Mouse (Mus musculus) lung, postnatal 0 days (tissue): ENCODE results near the gene Pitpnc1. TPM values are rescaled to one million over a fixed set of nuclear protein-coding genes. Genes with fewer than 3 reads are reported as not detected.

Experiments used
- ATAC-seq: fragments of 200-750 bp; cut with Nextera tagmentation; 2 replicates; pipeline ENCODE4 v1.8.0; 2017; ENCODE audit warnings: moderate library complexity
- DNase-seq: peaks from one replicate; pipeline ENCODE4 v3.0.0-alpha.2; 2016; ENCODE audit warnings: low spot score
- H3K27ac ChIP-seq: fragments of 300-500 bp; sonication (generic); 2 replicates; pipeline ENCODE4 v1.5.1; 2014; ENCODE audit warnings: antibody characterized with exemption, mild to moderate bottlenecking, low read length, mixed read lengths
- H3K27me3 ChIP-seq: fragments of 300-500 bp; sonication (generic); replicated peaks from 2 replicates; pipeline ENCODE4 v1.6.1; 2014; ENCODE audit warnings: low read length, mixed read lengths; ENCODE audit not compliant: insufficient read depth
- H3K36me3 ChIP-seq: fragments of 300-500 bp; sonication (generic); 2 replicates; pipeline ENCODE4 v1.6.1; 2014; ENCODE audit warnings: low read length, mixed read lengths; ENCODE audit not compliant: insufficient read depth
- H3K4me1 ChIP-seq: fragments of 300-500 bp; sonication (generic); 2 replicates; pipeline ENCODE4 v1.6.1; 2014; ENCODE audit warnings: antibody characterized with exemption, low read depth, low read length, mixed read lengths; ENCODE audit not compliant: insufficient read depth
- H3K4me2 ChIP-seq: fragments of 300-500 bp; sonication (generic); replicated peaks from 2 replicates; pipeline ENCODE4 v1.6.1; 2014; ENCODE audit warnings: low read depth, mild to moderate bottlenecking, low read length, moderate library complexity, mixed read lengths
- H3K4me3 ChIP-seq: fragments of 300-500 bp; sonication (generic); 2 replicates; pipeline ENCODE4 v1.5.1; 2014; ENCODE audit warnings: low read depth, low read length
- H3K9ac ChIP-seq: fragments of 300-500 bp; sonication (generic); replicated peaks from 2 replicates; pipeline ENCODE4 v1.6.1; 2014; ENCODE audit warnings: low read depth, mild to moderate bottlenecking
- H3K9me3 ChIP-seq: fragments of 300-500 bp; sonication (generic); 2 replicates; pipeline ENCODE4 v1.6.1; 2016; ENCODE audit warnings: low read length, mixed read lengths
- CTCF ChIP-seq: IDR thresholded peaks from 2 replicates; pipeline ENCODE4 v1.5.1; 2016; ENCODE audit warnings: antibody characterized with exemption, mild to moderate bottlenecking
- EP300 ChIP-seq: IDR thresholded peaks from 2 replicates; pipeline ENCODE4 v1.6.1; 2016; ENCODE audit warnings: antibody characterized with exemption, mild to moderate bottlenecking, control low read depth
- WGBS: fragments of 180-500 bp; shearing (Covaris S2); extraction: QIAGEN DNeasy Blood & Tissue Kit; methylation state at CpG from one replicate; pipeline ENCODE4 v1.1.7; 2014; 5-methylcytosine and 5-hydroxymethylcytosine counted together
- polyA plus RNA-seq: library from polyadenylated mRNA; unstranded; fragments of >200 nt; fragmentation: Nextera tagmentation; extraction: Ambion mirVana; gene quantifications from 2 replicates; pipeline ENCODE4 v1.2.1, GENCODE M21; 2015

Gene Pitpnc1
- polyA plus RNA-seq, 1 experiment from 2014 or later, result 16.3 TPM

DNA sequence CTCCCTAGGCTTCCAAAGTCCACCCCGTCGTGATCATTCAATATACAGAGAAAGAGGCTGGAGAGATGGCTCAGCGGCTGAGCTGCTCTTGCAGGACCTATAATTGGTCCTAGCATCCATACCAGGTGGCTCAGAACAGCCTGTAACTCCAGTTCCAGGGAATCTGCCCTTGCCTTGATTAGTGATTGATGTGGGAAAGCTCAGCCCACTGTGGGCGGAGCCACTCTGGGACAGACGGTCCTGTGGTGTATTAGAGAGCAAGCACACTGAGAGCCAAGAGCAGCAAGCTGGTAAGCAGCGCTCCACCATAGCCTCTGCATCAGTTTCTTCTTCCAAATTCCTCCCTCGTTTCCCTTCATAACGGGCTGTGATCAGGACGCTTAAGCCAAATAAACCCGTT, 150.6 kb downstream of the Pitpnc1 start:
- no peak for TF ChIP-seq EP300
- no peak for TF ChIP-seq CTCF
- H3K9me3 ChIP-seq, result no peaks in the 10 kb centered on the region
- no peak for ATAC-seq

DNA sequence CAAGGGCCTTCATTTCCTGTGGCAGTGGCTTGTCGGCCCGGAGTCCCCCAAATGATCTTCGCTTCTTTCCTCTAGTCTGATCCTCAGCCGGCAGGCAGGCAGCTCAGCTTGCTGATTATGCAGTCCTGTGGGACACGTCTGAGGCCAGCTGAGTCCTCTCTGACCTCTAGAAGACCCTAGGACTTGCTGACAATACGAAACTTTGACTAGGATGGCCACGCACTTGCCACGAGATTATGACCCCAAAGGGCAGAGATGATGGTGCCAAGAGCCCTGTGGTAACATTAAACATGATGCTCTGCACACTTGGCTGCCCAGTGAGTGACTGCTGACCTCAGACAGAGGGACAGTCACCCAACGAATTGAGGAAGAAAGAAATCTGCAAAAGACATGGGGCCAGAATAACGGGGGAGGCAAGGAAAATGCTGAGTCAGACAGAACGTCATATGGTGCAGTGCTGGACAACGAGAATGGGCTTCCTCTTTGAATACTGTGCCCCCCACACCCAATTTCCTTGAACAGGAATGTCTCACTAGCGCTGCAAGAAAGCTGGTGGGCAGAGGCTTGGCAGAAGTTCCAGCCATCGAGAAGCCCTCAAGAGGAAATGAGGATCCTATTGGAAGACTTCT, 152.7 kb downstream of the Pitpnc1 start:
- ATAC-seq (peak; percentile 30), DNase-seq (peak; percentile 38)
- Histone ChIP-seq H3K4me3 (no peak overlapping the region), H3K9me3 (no peaks in the 10 kb centered on the region), H3K27me3 (no peaks in the 10 kb centered on the region), H3K4me2 (no peak overlapping the region), H3K9ac (no peak overlapping the region), H3K27ac (no peak overlapping the region), H3K4me1 (no peaks in the 10 kb centered on the region), H3K36me3 (no peaks in the 10 kb centered on the region)
- 49% methylated on average over 14 of the region's 14 CpGs for WGBS
- TF ChIP-seq CTCF (no peak), EP300 (no peak)

More for the DNA sequence above, 150.6 kb downstream of the Pitpnc1 start:
- H3K4me1 ChIP-seq, result no peaks in the 10 kb centered on the region
- H3K4me3 ChIP-seq, result no peak overlapping the region
- DNase-seq, result no peak
- 60% methylated on average over 10 of the region's 10 CpGs for WGBS
- H3K4me2 ChIP-seq, result no peak overlapping the region
- no peaks in the 10 kb centered on the region for H3K27me3 ChIP-seq
- H3K36me3 ChIP-seq, result no peaks in the 10 kb centered on the region
- no peak overlapping the region for H3K27ac ChIP-seq
- no peak overlapping the region for H3K9ac ChIP-seq

DNA sequence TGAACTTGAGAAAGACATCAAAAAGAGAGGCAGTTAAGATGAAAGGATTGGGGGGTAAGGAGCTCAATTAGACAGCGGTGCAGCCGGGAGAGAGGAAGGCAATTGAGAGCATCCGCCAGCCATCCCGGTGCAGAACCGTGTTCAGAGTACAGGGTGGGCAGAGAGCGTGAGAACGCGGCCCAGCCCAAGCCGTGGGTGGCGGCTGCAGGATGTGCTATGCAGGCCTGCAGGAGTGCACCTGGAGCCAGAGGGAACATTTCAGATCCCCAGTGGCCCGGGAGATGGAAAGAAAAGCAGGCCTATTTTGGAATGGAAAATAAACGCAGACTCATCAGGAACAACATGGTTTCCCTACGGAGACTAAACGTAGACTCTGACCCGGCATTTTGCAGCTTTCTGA, 155.0 kb downstream of the Pitpnc1 start:
- Histone ChIP-seq H3K4me1 (no peaks in the 10 kb centered on the region), H3K9ac (no peak overlapping the region), H3K4me3 (no peak overlapping the region), H3K36me3 (no peaks in the 10 kb centered on the region), H3K27ac (no peak overlapping the region), H3K27me3 (no peaks in the 10 kb centered on the region), H3K4me2 (no peak overlapping the region), H3K9me3 (no peaks in the 10 kb centered on the region)
- 74% methylated on average over 15 of the region's 15 CpGs for WGBS
- DNase-seq (no peak), ATAC-seq (no peak)
- TF ChIP-seq CTCF (no peak), EP300 (no peak)

DNA sequence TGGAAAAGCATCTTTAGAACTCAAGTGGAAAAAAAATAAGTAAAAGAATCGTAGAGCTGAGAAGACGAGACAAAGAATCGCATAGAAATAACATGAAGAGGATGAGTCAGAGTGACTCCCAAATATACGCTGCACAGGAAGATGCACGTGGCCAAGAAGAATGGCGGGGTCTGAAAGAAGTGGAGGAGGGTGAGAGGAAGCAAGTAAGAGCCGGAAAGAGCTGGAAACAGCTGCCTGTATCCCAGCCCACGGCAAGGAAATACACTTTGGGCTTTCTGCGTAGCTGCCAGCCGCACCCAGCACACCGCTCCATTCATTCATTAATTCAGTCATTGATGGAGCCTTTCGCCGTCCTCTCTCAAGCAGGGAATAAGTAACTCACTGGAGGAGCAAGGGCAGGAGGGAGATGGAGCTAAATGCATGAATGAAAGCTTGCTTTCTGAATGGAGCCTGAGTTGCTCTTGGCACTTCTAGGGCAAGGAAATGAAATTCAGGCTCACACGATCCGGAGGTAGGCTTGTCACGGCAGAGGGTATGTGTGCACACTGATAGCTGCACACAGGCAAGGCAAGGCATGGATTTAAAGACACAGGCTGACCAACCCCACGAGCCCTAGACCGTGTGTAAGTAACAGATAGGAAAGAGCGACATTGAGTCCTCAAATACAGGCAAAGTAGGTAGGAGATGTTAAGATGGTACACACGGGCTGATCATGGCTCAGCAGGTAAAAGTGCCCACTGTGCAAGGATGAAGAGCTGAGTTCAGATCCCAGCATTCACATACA, 160.0 kb downstream of the Pitpnc1 start:
- peak; percentile 41; the same call in 1 of the 2 replicates for ATAC-seq
- WGBS, result 61% methylated on average over 20 of the region's 20 CpGs
- no peak overlapping the region for H3K27ac ChIP-seq
- no peaks in the 10 kb centered on the region for H3K4me1 ChIP-seq
- no peak overlapping the region for H3K4me2 ChIP-seq
- H3K4me3 ChIP-seq, result no peak overlapping the region
- DNase-seq, result peak; percentile 20
- no peaks in the 10 kb centered on the region for H3K36me3 ChIP-seq
- no peaks in the 10 kb centered on the region for H3K27me3 ChIP-seq
- H3K9ac ChIP-seq, result no peak overlapping the region
- H3K9me3 ChIP-seq, result no peaks in the 10 kb centered on the region
- TF ChIP-seq CTCF (no peak), EP300 (no peak)

DNA sequence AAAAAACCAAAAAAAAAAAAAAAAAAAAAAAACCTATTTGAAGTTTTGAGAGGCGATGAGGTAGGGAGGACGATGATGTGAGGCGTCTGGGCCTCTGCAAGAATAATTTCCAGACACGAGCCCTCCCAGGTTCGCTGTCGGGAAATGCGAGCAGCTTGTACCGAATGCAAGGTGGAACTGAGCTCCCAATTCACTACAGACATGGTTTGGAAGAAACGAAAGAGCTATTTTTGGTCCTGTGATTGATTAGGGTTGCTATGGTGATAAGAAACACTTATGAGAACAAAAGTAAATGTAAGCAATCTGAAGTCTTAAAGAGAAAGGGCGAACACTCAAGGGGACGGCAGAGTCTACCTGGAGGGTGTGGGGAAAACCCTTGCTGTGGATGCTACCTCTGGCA, 164.3 kb downstream of the Pitpnc1 start:
- Histone ChIP-seq H3K36me3 (no peaks in the 10 kb centered on the region), H3K4me3 (no peak overlapping the region), H3K9me3 (no peaks in the 10 kb centered on the region), H3K27me3 (no peaks in the 10 kb centered on the region), H3K4me1 (no peaks in the 10 kb centered on the region), H3K9ac (no peak overlapping the region), H3K27ac (no peak overlapping the region), H3K4me2 (no peak overlapping the region)
- no peak for ATAC-seq
- 60% methylated on average over 11 of the region's 11 CpGs for WGBS
- no peak for TF ChIP-seq CTCF
- TF ChIP-seq EP300, result no peak
- no peak for DNase-seq

DNA sequence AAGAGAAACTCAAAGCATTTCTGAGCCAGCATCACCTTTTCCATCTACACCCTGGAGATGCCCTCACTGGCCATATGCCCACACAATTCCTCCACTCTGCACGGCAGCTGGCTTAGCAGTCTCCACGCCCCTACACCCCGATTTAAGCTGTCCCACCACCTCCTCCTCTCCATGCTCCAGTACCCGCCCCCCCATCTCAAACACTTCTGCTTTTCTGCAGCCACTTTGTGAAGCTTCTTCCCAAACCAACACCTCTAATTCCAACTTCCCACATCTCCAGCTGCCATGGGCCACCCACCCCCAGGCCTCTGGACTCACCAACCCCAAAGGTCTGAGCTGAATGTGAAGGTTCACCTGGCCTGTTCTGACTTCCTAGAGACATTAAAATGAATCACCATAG, 168.4 kb downstream of the Pitpnc1 start:
- no peak for ATAC-seq
- no peak overlapping the region for H3K9ac ChIP-seq
- H3K27ac ChIP-seq, result no peak overlapping the region
- 87% methylated on average over 4 of the region's 4 CpGs for WGBS
- TF ChIP-seq CTCF (no peak), EP300 (no peak)
- no peak overlapping the region for H3K4me2 ChIP-seq
- no peaks in the 10 kb centered on the region for H3K4me1 ChIP-seq
- no peaks in the 10 kb centered on the region for H3K9me3 ChIP-seq
- no peaks in the 10 kb centered on the region for H3K36me3 ChIP-seq
- DNase-seq, result no peak
- H3K4me3 ChIP-seq, result no peak overlapping the region
- no peaks in the 10 kb centered on the region for H3K27me3 ChIP-seq
